Mouse (Mus musculus) heart, adult 18-20 months (tissue): Measurements from ENCODE around the gene Cobll1. TPM values are rescaled to one million over a fixed set of nuclear protein-coding genes. Genes with fewer than 3 reads are reported as not detected.

ENCODE experiments used
- DNase-seq, 2 experiments: peaks; one replicate each; pipeline ENCODE4 v3.0.0; 2021 to 2022; ENCODE audit warnings: mixed read lengths in 1 of 2
- total RNA-seq, 2 experiments: library from RNA; stranded (reverse); gene quantifications; 2 replicates each; pipeline ENCODE4 v1.2.3; 2021

Gene Cobll1
- total RNA-seq, 2 experiments from 2014 or later = 53.6 to 62.6 TPM

- DNase-seq = no peak
Measured at GRCm38 (mm10) chr2:65147431-65147830, 91.8 kb downstream of the Cobll1 start.

GRCm38 (mm10) chr2:65145421-65146117, 93.6 kb downstream of the Cobll1 start:
- DNase-seq = peak; percentile 56 to 69

GRCm38 (mm10) chr2:65141093-65141661, 98.0 kb downstream of the Cobll1 start:
- no peak for DNase-seq

GRCm38 (mm10) chr2:65140330-65140922, 98.8 kb downstream of the Cobll1 start:
- DNase-seq = peak; percentile 61 to 68

- no peak for DNase-seq
Measured at GRCm38 (mm10) chr2:65139606-65140329, 99.4 kb downstream of the Cobll1 start.

GRCm38 (mm10) chr2:65138992-65139391, 100.2 kb downstream of the Cobll1 start:
- DNase-seq = no peak

GRCm38 (mm10) chr2:65126141-65126783, 112.9 kb downstream of the Cobll1 start:
- no peak for DNase-seq

GRCm38 (mm10) chr2:65123702-65124101, 115.5 kb downstream of the Cobll1 start:
- DNase-seq = no peak

GRCm38 (mm10) chr2:65121435-65121834, 117.8 kb downstream of the Cobll1 start:
- peak; percentile 43 to 81 for DNase-seq

GRCm38 (mm10) chr2:65121012-65121411, 118.2 kb downstream of the Cobll1 start:
- DNase-seq = no peak

- peak in 1 of 2 experiments; percentile 25 for DNase-seq
Measured at GRCm38 (mm10) chr2:65120112-65120511, 119.1 kb downstream of the Cobll1 start.

GRCm38 (mm10) chr2:65119667-65120066, 119.5 kb downstream of the Cobll1 start:
- no peak for DNase-seq

GRCm38 (mm10) chr2:65119076-65119475, 120.1 kb downstream of the Cobll1 start:
- peak; percentile 30 to 31 for DNase-seq

- DNase-seq = peak; percentile 38 to 61
Measured at GRCm38 (mm10) chr2:65117859-65118258, 121.3 kb downstream of the Cobll1 start.

- DNase-seq = no peak
Measured at GRCm38 (mm10) chr2:65116428-65117125, 122.6 kb downstream of the Cobll1 start.

- no peak for DNase-seq
Measured at GRCm38 (mm10) chr2:65113191-65113590, 126.0 kb downstream of the Cobll1 start.

GRCm38 (mm10) chr2:65104569-65104968, 134.6 kb downstream of the Cobll1 start:
- DNase-seq = no peak

- DNase-seq = no peak
Measured at GRCm38 (mm10) chr2:65103801-65104200, 135.4 kb downstream of the Cobll1 start.

GRCm38 (mm10) chr2:65101388-65101787, 137.8 kb downstream of the Cobll1 start:
- peak in 1 of 2 experiments; percentile 22 for DNase-seq

GRCm38 (mm10) chr2:65100001-65100400, 139.2 kb downstream of the Cobll1 start:
- DNase-seq = no peak

- no peak for DNase-seq
Measured at GRCm38 (mm10) chr2:65095571-65095970, 143.6 kb downstream of the Cobll1 start.

- no peak for DNase-seq
Measured at GRCm38 (mm10) chr2:65093990-65094389, 145.2 kb downstream of the Cobll1 start.
